Mouse (Mus musculus): ENCODE measurements at regions not wholly inside any gene's neighbourhood (a gene's known extent, or its start where the extent isn't known, plus 50 kb on each side); places are given as distances from the start of the nearest gene placed in this dataset.
A peak's percentile ranks its signal among the peaks of the same experiment; 100 is the strongest.

DNA sequence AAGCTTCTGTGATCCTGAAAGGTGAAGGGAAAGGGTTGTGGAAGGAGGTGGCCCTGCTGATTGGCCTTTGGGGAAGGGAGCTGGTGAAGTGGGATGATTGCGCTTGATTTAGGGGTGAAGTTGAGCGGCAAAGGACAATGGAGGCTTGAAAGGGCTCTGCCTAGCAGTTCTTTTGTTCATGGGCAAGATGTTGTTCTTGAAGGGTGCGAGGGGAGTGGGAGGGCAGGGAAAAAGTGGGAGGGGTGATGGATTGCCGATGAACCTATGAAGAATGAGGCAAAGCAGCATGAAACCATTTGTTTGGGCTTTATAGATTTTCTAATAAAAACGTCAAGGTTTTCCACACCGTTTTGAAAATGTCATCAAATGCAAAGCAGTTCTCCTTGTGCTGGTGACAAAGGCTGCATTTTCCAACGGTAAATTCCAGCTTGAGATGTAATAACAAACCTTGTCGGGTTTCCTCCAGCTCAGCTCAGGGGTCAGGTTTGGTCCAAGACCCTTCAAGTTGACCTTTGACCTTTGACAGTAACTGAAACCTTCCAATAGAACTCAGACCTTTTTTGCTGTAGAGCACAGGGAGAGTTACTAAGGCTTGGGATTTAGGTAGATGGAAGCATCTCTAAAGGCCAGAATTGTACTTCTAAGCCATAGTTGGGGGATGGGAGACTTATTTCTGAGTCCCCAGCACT, 767.2 kb upstream of the Car8 start:
- DNase-seq (ENCODE audit: low spot score), result no peak

DNA sequence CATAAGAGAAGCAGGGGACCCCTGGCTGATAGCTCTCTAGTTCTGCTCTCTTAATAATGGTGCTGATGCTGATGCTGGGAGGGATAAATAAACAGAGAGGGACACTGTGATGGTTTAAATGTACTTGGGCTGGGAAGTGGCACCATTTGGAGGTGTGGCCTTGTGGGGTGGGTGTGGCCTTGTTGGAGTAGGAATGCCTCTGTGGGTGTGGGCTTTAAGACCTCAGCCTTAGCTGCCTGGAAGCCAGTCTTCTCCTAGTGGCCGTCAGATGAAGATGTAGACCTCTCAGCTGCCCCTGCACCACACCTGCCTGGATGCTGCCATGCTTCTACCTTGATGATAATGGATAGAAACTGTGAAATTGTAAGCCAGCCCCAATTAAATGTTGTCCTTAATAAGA, 765.0 kb upstream of the Car8 start:
- DNase-seq (ENCODE audit: low spot score), result no peak

DNA sequence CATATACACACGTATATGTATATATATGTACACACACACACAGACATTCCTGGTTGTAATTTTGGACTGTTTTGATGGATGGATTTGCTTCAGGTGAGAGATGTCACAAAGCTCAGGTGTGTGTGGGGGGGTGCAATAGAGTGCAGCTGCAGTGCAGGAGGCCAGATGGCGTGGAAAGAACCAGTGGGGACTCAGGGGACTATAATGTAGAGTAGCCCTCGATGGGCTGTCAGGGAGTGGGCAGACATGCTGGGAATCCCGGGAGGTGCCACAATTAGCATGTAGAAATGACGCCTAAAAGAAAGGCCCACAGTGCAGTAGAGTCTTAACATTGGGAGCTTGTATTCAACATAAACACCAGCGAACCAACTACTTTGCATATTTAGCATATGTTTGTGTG, 763.5 kb upstream of the Car8 start:
- DNase-seq (ENCODE audit: low spot score), result no peak

DNA sequence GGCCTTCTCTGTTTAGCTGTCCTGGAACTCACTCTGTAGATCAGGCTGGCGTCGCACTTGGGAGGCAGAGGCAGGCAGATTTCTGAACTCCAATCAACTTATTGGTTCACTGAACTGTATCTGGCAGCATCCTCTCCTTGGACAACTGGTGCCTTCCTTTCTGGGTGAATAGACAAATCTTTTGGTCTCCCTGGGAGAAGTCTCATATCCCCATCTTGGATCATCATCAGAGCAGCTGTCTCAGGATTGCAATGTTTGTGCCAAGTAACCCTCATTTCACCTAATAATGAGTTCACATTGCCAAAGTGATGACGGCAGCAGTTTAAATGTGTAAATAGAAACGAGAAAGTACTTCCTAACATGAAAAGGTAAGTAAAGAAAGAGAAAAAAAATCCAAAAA, 759.8 kb upstream of the Car8 start:
- no peak for DNase-seq (ENCODE audit: low spot score)

DNA sequence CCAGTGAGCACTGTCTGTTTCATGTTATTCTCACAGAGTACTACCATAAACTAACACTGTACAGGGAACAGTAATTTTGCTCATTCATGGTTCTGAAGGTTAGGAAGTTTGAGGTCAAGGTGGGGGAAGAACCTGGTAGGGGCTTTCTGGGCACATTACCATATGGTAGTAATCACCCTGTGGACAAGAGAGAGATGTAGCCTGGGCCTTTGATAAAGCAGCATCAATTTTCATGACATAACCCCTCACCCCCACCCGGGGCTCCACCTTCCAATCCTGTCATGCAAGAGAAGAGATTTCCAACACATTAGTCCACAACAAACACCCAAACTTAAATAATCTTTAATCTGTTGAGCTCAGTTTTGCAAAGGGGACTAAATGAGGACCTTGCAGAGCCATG, 753.3 kb upstream of the Car8 start:
- no peak for DNase-seq (ENCODE audit: low spot score)

DNA sequence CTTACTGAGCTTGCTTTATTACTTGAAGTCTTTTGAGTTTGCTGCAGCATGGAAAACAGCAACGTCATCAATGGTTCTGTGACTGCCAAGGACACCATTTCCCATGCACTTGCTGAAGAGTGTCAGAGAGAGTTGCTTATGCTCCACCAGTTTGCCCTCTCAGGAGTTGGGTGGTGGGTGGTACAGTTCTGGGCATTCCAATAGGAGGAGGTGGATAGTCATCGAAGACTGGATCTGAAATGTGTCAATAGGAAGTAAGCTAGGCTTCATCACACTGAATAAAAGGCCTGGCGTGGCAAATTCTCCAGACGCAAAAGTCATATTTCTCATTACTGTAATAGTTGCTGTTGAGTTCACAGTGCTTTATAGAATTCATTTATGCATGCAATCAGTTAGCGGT, 751.7 kb upstream of the Car8 start:
- DNase-seq (ENCODE audit: low spot score), result no peak

DNA sequence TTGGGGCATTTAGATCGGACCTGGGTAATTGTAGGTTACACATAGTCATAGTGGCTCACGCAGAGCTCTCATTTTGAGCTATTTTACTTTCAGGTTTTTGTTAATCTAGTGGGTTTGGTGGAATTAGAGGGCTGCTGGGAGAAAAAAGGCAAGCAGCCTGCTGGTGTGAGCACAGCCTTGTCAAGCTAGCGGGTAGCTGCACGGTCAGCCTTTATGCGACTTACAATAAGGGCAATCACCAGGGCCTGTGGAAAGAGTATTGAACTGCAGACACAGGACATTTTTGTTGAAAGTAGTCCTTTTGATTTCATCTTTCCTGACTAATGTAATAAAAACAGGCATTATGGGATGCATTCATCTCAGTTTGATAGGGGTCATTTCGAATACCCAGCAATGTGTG, 750.8 kb upstream of the Car8 start:
- DNase-seq (ENCODE audit: low spot score), result no peak

DNA sequence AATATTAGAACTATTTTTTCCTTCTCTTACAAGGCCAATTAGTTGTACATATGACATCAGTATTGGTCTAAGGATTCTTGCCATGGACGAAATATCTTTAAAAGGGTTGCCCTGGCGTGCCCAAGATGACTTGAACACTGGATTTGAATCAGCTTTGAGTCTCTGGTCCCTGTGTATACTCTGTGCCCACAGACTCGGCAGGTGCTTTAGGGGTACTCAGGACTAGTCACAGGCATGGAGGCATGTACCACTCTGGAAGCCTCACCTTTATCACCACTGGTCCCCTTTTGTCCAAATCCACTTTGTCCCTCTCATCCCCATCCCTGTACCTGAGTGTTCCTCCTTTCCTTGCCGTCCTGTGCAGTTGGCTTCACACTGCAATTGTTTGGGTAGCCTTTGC, 750.3 kb upstream of the Car8 start:
- no peak for DNase-seq (ENCODE audit: low spot score)

DNA sequence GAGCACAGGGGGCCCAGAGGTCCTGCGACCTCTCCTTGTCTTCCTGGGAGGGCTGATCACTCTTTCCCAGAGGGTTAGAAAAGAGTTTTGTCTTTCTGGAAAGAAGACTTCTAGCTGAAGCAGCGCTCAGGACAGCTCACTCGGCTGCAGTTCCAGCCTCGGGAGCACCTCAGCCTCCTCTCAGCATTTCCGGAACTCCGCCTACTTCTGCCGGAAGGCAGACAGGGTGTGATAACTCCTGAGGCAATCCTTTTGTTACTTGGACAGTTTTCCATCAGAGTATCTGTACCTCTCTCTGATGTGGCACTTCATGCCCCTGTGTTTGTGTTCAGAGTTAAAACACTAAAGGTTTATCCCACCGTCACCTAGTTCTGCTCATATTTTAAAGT, 749.5 kb upstream of the Car8 start:
- no peak for DNase-seq (ENCODE audit: low spot score)

DNA sequence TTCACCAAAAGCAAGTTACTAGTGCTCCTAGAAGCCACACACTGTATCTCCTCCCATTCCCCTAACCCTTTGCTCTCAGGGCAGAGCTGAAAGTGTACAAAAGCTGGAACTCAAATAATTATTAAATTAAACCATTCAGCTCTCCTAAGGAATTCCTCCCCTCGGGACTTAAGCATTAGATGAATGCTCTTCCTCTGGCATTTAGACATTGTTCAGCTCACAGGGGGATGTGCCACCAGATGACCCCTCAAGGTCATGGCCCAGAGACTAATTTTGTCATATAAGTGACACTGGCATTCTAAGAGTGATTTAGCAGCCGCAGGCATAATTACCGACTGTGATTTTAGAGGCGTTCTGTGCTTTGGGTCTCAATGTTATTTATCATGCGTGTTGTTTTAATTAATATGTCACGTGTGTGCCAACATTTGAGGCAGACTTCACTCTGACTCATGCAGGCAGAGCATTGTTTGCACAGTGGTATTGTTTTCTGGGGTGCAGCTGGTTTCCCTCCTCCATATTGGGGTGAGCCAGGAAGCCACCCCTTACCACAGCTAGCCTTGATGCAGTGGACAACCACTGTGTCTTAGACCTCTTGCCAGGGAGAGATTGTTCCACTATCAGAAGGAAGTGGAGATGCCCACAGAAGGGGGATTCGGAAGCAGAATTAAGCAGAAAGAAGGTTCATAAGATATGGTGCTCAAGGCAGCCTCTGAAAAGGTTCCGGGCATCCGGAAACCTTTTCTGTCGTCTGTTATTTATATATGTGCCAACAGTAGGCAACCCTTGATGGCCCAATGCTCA, 748.9 kb upstream of the Car8 start:
- DNase-seq (ENCODE audit: low spot score), result no peak

DNA sequence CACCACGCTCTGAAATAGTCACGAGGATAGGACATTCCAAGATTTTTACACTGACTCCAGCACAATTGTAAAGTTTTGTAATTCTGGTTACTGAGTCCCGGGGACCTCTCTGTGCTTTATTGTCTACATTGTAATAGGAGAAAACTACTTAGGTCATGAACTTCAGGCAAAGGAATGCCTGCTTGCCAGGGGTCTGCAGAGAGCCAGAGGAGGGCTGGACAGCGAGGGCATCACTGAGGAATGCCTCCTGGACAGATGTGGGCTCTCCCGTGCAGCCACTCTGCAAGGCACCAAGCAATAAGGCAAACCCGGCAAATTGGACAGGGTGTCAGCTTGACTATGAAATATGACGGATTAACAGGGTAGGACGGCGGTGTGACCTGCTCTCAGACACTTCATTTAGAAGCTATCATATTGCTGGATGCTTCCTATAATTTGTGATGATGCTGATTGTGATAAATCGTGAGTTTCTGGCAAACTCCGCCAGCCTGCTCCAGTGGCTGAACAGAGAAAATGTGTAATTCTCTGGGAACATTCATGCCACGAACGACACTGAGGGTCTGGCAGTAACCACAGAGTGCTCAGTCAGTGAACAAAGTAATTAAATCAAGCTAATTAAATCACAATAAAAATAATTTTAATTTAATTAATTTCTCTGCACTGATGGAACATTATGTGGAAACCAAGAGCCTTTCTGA, 747.7 kb upstream of the Car8 start:
- DNase-seq (ENCODE audit: low spot score), result no peak

DNA sequence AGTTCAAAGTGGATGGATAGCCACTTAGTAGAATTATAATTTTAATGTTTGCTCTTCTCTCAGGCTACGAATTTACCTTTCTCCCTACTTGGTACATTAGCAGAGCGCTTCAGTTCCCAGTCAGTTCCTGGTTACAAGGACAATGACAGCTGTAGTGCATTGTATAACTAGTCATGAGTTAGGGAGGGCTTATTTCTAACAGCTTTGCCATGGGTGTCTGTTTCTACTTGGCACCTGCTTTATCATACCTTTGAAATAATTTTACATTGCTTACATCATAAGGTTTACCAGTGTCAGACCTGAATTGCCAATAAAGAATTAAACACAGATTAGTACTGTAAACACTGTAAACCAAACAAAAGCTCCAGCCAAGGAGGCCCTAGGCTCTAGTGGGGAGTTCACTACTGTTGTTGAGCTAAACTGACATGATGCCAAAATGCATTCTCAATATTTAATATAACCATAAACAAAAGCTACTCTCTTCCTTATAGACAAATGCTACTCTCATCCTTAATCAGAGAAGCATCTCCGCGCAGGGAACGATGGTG, 745.3 kb upstream of the Car8 start:
- no peak for DNase-seq (ENCODE audit: low spot score)

DNA sequence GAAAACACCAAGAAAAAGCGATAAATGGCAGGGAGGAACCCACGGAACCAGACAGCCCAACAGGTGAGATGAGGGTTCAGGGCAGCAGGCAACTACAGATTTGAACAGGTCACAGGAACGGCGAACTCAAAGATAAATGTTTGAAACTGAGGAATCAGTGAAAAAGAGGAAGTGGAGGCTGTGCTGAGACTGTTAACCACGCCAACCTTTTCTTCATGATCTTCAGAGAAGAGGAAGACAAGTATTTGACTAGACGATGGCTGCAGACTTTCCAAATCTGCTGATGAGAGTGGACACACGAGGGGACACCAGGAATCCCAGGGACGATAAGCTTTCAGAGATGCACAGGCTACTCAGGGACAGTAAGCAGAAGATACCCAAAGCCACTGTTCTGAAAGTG, 740.1 kb upstream of the Car8 start:
- DNase-seq (ENCODE audit: low spot score), result no peak

DNA sequence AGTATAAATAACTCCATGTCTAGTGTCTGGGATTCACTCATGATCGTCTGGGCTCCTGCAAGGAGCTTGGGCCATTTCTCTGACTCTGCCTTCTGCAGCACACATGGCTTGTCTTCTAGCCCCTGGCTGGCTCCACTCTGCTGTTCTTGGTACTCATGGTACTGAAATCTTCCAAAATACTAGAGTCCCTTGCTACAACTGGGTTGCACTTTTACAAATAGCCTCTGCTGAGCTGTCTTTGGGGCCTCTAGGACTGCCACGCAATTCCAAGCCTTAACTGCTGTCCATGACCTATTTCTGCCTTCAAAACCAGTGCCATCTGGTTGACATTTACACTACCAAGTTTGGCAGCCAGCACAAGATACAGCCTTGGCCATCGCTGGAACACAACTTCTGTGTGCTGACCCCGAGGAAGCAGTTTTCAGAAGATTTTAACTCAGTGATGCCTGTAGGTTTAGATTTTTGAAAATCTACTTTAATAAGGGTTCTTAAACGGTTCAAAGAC, 731.2 kb upstream of the Car8 start:
- no peak for DNase-seq (ENCODE audit: low spot score)

DNA sequence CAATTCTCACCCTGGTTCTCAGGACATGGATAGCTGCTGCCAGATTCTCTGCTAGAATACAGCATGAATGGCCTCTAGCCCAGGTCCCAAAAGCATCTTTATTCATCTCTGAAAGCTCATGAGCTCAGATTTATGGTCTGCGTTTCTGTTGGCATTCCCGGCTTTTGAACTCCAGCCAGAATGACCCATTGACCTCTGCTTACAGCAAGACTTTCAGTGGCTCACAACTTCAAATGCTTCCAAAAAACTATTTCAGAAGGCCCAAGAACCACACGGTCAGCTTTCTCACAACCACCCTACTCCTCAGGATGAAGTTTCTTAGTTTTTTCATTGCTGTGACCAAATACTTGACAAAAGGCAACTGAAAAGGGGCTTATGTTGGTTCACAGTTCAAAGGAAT, 729.9 kb upstream of the Car8 start:
- peak; percentile 58 for DNase-seq (ENCODE audit: low spot score)

DNA sequence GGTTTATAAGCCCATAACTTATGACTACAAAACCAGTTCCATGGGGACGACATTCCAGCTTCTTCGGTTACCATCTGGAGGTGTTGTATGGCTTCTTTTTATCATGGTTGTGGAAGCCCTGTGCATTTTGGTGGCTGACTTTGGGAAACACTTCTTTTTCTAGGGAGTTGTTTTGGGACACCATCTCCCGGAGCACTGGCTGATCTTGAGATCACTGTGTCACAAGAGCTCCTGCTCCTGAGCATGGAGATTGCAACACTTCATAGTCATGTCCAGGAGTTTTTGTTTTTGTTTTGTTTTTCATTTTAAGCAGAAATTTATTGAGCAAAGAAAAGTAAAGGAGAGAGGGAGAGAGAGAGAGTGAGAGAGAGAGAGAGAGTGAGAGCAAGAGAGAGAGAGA, 729.1 kb upstream of the Car8 start:
- no peak for DNase-seq (ENCODE audit: low spot score)

DNA sequence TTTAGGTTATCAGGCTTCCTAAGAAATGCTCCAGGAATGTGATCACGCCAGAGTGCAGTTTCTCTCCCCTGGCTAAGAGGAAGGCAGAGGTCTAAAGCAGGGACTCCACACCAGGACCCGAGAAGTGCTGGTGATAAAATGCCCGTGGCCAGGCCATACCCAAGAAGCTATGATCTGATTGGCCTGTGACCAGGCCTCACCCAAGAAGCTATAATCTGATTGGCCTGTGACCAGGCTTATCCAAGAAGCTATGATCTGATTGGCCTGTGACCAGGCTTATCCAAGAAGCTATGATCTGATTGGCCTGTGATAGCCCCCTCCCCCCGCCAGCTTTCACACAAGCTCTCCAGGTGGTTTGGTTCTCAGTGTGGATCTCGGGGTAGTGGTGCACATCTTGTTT, 726.7 kb upstream of the Car8 start:
- no peak for DNase-seq (ENCODE audit: low spot score)

DNA sequence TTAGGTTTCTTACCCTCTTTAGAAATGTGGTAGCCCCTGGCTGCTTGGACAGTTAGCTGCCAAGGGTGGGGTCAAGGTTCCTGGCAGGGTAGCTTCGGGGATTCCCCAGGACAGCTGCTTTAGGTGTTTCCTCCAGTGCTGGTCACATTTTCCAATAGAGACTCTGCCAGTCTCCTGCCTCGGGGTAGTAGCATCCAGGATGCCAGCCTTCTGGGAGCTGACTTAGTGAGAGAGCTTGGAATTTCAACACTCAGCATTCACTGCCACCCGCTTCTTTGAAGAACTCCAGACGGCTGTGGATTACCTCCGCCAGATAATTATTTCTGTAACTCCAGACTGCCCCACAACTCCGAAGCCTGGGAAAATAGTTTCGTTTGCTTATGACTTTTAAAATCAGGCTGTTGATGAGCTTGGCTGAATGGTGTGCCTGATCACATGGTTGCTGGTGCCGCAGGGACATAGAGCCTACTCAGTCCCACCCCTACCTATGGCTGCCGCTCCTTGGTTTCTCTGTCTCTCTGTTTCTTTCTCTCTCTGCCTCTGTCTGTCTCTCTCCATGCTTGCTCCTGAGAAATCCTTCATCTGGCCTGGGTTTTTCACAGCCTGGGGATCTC, 724.2 kb upstream of the Car8 start:
- no peak for DNase-seq (ENCODE audit: low spot score)

DNA sequence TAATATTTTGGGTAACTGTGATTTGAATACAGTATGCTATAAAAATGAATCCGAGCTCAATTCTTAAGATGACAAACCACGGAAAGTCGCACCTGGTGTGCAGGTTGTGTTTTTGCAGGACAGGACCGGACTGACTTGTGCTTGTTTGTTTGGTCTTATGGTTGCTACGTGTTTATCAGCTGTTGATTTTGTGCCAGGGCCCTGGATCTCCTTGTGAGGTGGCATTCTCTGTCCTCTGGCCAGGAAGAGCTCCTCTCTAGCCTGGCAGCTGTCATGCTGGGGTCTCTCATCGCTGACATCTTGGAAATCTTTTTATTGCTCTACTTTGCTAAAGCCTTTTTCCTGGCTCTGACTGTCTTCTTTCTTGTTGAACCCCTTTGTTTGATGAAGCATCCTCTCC, 723.0 kb upstream of the Car8 start:
- DNase-seq (ENCODE audit: low spot score), result no peak

DNA sequence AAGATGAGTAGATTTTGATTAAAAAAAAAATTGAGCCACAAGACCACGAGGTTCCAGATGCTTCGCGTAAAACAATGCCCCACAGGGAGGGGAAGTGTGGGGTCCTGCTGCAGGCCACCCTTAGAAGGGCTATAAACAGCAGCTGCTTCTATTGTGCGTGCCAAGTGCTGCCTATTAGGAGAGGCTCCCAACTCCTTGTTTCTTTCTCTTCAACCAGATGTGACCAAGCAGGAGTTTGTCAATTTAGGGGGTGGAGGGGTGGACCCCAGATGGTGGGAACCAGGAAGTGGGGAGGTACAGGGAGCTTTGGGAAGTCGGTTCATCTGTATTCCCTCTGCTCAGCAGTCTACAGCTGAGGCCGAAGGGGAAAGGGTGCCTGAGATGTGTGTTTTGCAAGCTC, 718.9 kb upstream of the Car8 start:
- DNase-seq (ENCODE audit: low spot score), result no peak

DNA sequence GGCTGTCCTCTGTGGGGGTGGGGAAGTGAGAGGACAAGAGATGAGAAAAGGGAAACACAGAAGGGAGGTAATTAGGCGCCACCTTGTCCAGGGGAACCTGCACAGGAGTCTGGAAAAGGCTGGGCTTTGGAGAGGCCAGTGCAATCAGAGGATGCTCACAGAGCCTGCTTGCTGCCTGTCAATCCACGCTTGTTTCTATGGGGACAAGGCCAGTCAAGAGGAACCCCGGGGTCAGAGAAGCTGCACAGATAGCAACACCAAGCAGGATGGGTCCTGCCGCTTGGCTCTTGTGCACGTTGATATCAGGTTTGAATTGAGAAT, 718.1 kb upstream of the Car8 start:
- DNase-seq (ENCODE audit: low spot score), result no peak

DNA sequence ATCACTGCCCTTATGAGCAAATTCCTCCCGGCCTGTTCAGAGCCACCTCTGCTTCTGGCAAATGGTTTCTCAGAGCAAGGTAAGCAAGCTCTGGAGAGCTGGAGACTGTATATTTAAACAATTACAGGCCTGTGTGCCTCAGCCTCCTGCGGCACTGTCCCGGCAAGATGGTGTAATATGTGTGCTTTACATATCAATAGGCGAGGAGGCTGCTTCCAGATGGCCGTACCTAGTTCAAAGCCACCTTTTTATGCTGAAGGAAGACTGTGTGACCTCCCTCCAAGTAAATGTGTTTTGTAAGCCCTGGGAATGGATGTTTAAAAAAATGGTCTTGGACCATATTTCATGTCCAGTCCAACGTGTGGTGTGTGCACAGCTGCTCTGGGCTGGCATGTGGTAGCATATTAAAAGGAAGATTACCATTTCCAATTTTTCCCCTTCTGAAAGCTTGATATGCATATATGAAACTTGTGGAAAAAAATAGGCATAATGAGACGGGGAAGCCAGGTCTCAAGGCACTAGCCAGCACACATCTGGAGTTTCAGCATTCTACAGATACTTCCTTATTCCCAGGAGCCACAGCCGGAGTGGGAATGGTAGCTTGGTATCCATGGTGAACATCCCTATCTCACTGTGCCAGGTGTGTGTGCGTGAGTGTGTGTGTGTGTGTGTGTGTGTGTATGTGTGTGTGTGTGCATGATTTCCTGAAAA, 717.6 kb upstream of the Car8 start:
- DNase-seq (ENCODE audit: low spot score), result no peak

All from ovary, postnatal 14 days (tissue).